Mouse (Mus musculus) midbrain, embryonic 15.5 days (tissue): ENCODE measurements at regions not wholly inside any gene's neighbourhood (a gene's known extent, or its start where the extent isn't known, plus 50 kb on each side); places are given as distances from the start of the nearest gene placed in this dataset.
A peak's percentile ranks its signal among the peaks of the same experiment; 100 is the strongest.

Experiments
- ATAC-seq: fragments of 200-750 bp; cut with Nextera tagmentation; replicated peaks from 2 replicates; pipeline ENCODE4 v1.8.0; 2017; ENCODE audit warnings: moderate TSS enrichment
- H3K27ac ChIP-seq: fragments of 300-500 bp; sonication (generic); 2 replicates; pipeline ENCODE4 v1.5.1; 2015; ENCODE audit warnings: mild to moderate bottlenecking, inconsistent platforms
- H3K27me3 ChIP-seq: fragments of 300-500 bp; sonication (generic); replicated peaks from 2 replicates; pipeline ENCODE4 v1.6.1; 2015; ENCODE audit warnings: inconsistent platforms
- H3K36me3 ChIP-seq: fragments of 300-500 bp; sonication (generic); replicated peaks from 2 replicates; pipeline ENCODE4 v1.6.1; 2015; ENCODE audit warnings: inconsistent platforms
- H3K4me1 ChIP-seq: fragments of 300-500 bp; sonication (generic); 2 replicates; pipeline ENCODE4 v1.6.1; 2015; ENCODE audit warnings: inconsistent platforms
- H3K4me2 ChIP-seq: fragments of 300-500 bp; sonication (generic); 2 replicates; pipeline ENCODE4 v1.6.1; 2015; ENCODE audit warnings: inconsistent platforms, mild to moderate bottlenecking, moderate library complexity
- H3K4me3 ChIP-seq: fragments of 300-500 bp; sonication (generic); 2 replicates; pipeline ENCODE4 v1.5.1; 2015; ENCODE audit warnings: mild to moderate bottlenecking, inconsistent platforms
- H3K9ac ChIP-seq: fragments of 300-500 bp; sonication (generic); 2 replicates; pipeline ENCODE4 v1.6.1; 2015; ENCODE audit warnings: mild to moderate bottlenecking, inconsistent platforms
- H3K9me3 ChIP-seq: fragments of 300-500 bp; sonication (generic); 2 replicates; pipeline ENCODE4 v1.6.1; 2016; ENCODE audit warnings: inconsistent platforms
- WGBS: fragments of 180-500 bp; shearing (Covaris S2); methylation state at CpG from one replicate; pipeline ENCODE4 v1.1.7; 2015; ENCODE audit warnings: mixed read lengths; 5-methylcytosine and 5-hydroxymethylcytosine counted together

GRCm38 (mm10) chr13:40605686-40606404 lies 132.3 kb downstream of the Tfap2a start:
- peak overlapping the region; percentile 60; the same call in 1 of the 2 replicates for H3K27ac ChIP-seq
- no peaks in the 10 kb centered on the region for H3K9me3 ChIP-seq
- H3K4me3 ChIP-seq = peak overlapping the region; percentile 37
- H3K9ac ChIP-seq = 0 out of 2 replicates have a peak overlapping the region, but pooled peaks have one; percentile 6
- 54% methylated on average over 16 of the region's 16 CpGs for WGBS
- H3K27me3 ChIP-seq = no peaks in the 10 kb centered on the region
- H3K4me2 ChIP-seq = peak overlapping the region; percentile 55
- H3K36me3 ChIP-seq = no peaks in the 10 kb centered on the region
- H3K4me1 ChIP-seq = peaks cover 12% of the 10 kb centered on the region; the same call in 1 of the 2 replicates
- ATAC-seq = peak; percentile 66

DNA sequence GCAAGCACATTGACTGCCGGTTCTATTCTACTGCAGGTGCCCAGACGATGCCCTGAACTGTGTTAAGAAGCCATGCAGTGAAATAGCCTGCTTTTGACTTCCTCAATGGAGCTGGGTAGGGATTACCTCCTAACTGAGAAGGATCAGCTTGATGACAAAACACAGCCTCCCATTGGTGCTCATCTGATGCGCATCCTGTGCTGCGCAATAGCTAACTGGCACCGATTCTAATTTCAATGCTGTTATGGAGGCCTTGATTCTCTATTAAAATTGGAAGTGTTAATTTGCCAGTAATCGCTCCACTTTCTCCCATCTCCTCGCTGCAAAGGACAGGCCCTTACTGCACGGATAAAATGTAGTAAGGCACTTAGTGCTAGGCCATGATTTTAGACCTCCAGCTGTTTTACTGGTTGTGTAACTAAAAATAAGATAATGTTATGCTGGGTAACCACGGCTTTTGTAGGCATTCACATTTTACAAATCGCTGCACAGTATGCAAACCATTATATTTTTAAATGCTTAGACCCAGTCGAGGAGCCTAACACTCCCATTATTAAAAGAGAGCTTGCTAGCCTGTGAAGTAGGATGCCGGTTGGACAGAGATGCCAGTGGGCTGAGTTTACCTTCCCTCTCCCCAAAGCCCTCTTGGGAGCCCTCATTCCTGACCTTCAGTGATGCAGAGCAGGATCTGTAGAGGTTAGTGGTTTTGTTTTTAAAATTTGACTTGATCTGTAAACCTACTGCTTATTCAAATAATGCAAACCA lies 163.0 kb downstream of the Tfap2a start:
- Histone ChIP-seq H3K27me3 (no peaks in the 10 kb centered on the region), H3K27ac (no peak overlapping the region), H3K4me2 (no peak overlapping the region), H3K9me3 (no peaks in the 10 kb centered on the region), H3K4me3 (no peak overlapping the region), H3K9ac (no peak overlapping the region), H3K4me1 (no peaks in the 10 kb centered on the region), H3K36me3 (no peaks in the 10 kb centered on the region)
- WGBS = 64% methylated on average over 12 of the region's 12 CpGs
- ATAC-seq = no peak

GRCm38 (mm10) chr13:40569461-40569860 lies 168.7 kb downstream of the Tfap2a start:
- Histone ChIP-seq H3K4me1 (no peaks in the 10 kb centered on the region), H3K27ac (no peak overlapping the region), H3K9me3 (no peaks in the 10 kb centered on the region), H3K4me3 (no peak overlapping the region), H3K36me3 (no peaks in the 10 kb centered on the region), H3K27me3 (no peaks in the 10 kb centered on the region), H3K4me2 (no peak overlapping the region), H3K9ac (no peak overlapping the region)
- no peak for ATAC-seq
- 50% methylated on average over 5 of the region's 5 CpGs for WGBS

DNA sequence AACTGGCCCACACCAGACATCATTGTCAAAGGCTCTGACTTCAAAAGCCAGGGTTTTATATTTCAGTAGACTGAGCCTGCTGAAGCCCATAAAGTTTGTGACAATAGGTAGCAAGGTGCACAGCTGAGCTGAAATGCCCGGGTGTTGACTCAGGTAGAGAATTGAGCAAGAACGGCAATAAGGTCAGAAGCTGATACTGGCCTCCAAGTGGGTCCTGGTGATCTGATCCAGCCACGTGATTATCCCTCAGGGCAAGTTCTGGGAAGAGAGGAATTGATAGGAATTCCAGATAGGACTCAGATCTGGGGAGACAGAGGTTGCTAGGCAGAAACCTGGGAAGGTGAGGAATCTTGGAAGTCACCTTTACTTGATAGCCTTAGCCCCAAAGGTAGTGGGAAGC lies 170.4 kb downstream of the Tfap2a start:
- ATAC-seq = no peak
- H3K9me3 ChIP-seq = no peaks in the 10 kb centered on the region
- H3K27me3 ChIP-seq = no peaks in the 10 kb centered on the region
- 86% methylated on average over 3 of the region's 3 CpGs for WGBS
- H3K27ac ChIP-seq = no peak overlapping the region
- H3K9ac ChIP-seq = no peak overlapping the region
- H3K4me2 ChIP-seq = no peak overlapping the region
- no peak overlapping the region for H3K4me3 ChIP-seq
- no peaks in the 10 kb centered on the region for H3K36me3 ChIP-seq
- H3K4me1 ChIP-seq = no peaks in the 10 kb centered on the region

DNA sequence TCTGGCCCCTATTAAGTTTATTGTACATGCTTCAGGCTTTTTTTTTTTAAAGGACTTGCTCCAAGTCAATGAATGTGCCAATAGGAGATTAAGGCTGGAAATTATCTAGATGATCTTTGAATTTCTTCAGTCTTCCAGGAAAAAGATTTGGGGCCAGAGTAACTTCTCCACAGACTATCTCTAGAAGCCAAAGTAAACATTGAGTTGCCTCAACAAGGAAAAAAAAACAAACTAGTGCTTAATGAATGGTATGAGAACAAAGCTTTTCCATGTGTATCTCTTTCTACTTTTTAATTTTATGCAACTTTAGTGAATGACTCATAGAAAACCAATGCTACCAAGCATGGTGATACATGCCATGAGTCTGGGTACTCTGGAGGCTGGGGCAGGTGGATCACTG lies 173.8 kb downstream of the Tfap2a start:
- H3K4me2 ChIP-seq = no peak overlapping the region
- H3K36me3 ChIP-seq = no peaks in the 10 kb centered on the region
- no peaks in the 10 kb centered on the region for H3K9me3 ChIP-seq
- ATAC-seq = no peak
- no peak overlapping the region for H3K4me3 ChIP-seq
- no peaks in the 10 kb centered on the region for H3K4me1 ChIP-seq
- no peak overlapping the region for H3K9ac ChIP-seq
- no peaks in the 10 kb centered on the region for H3K27me3 ChIP-seq
- H3K27ac ChIP-seq = no peak overlapping the region

DNA sequence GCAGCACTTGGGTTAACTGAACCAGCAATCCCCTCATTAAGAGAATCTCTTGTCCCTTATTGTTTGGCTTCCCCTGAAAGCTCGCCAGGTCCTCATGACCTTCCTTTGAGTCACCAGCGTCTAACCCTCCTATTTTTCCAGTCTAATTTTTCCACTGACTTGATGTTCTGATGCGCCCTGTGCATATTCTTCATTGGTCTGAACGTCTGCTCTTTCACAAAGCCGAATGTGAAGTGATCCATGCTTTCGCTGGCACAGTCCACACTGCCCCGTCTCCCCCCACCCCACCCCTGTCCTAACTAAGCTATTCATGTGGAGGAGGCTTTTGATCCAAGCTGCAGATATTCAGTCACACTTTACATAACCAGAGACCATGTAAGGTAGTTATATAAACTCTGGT lies 183.8 kb downstream of the Tfap2a start:
- no peaks in the 10 kb centered on the region for H3K9me3 ChIP-seq
- WGBS = 57% methylated on average over 7 of the region's 7 CpGs
- H3K36me3 ChIP-seq = no peaks in the 10 kb centered on the region
- H3K4me1 ChIP-seq = no peaks in the 10 kb centered on the region
- no peaks in the 10 kb centered on the region for H3K27me3 ChIP-seq
- H3K9ac ChIP-seq = no peak overlapping the region
- no peak overlapping the region for H3K4me2 ChIP-seq
- ATAC-seq = no peak
- no peak overlapping the region for H3K27ac ChIP-seq
- no peak overlapping the region for H3K4me3 ChIP-seq

DNA sequence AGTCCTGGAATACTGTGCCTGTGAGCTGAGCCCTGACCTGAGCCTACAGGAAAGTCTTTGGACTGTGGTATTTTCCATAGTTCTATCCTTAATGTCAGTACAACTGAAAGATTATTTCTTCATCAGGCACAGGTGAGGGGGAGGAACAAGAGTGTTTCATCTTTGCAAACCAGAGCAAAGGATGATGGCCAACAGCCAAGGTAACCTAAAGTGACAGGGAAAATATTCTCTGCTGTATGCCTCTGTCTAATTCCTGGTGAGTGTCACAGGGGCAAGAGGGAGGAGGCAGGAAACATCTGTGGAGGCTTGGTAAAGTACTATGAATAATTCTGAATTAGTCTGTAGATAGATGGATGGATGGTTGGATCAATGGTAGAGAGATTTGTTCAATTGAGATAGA lies 164.3 kb upstream of the Ofcc1 start:
- no peak overlapping the region for H3K27ac ChIP-seq
- H3K27me3 ChIP-seq = no peaks in the 10 kb centered on the region
- no peaks in the 10 kb centered on the region for H3K4me1 ChIP-seq
- no peak overlapping the region for H3K4me3 ChIP-seq
- H3K4me2 ChIP-seq = no peak overlapping the region
- no peak for ATAC-seq
- no peak overlapping the region for H3K9ac ChIP-seq
- no peaks in the 10 kb centered on the region for H3K36me3 ChIP-seq
- H3K9me3 ChIP-seq = no peaks in the 10 kb centered on the region

GRCm38 (mm10) chr13:40523115-40523514 lies 161.9 kb upstream of the Ofcc1 start:
- Histone ChIP-seq H3K9ac (no peak overlapping the region), H3K9me3 (no peaks in the 10 kb centered on the region), H3K4me1 (no peaks in the 10 kb centered on the region), H3K4me2 (no peak overlapping the region), H3K27me3 (no peaks in the 10 kb centered on the region), H3K36me3 (no peaks in the 10 kb centered on the region), H3K27ac (no peak overlapping the region), H3K4me3 (no peak overlapping the region)
- 70% methylated on average over 2 of the region's 2 CpGs for WGBS
- no peak for ATAC-seq

- no peak overlapping the region for H3K27ac ChIP-seq
- H3K9me3 ChIP-seq = no peaks in the 10 kb centered on the region
- H3K4me1 ChIP-seq = no peaks in the 10 kb centered on the region
- H3K9ac ChIP-seq = no peak overlapping the region
- WGBS = 64% methylated on average over 4 of the region's 4 CpGs
- no peaks in the 10 kb centered on the region for H3K36me3 ChIP-seq
- no peak overlapping the region for H3K4me2 ChIP-seq
- no peak for ATAC-seq
- H3K27me3 ChIP-seq = no peaks in the 10 kb centered on the region
- H3K4me3 ChIP-seq = no peak overlapping the region
These were observed 156.9 kb upstream of the Ofcc1 start for GRCm38 (mm10) chr13:40518180-40518579.

DNA sequence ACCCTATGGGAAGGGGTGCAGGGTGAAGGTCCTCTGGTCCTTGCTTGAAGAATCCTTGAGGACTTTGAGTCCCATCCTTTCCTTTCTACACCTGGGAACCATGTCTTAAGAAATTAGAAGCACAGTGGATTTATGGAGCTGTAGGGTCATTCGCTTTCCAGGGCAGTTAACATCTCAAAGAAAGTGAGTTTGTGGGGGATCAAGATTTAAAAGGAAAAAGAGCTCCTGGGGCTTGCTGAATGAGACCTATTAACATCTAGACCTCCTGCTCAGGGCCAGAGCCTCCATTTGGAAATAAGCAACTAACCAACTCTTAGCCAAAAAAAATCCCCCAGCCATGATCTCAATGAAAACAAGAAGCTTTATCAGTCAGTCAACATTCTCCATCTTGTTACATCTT lies 148.0 kb upstream of the Ofcc1 start:
- no peaks in the 10 kb centered on the region for H3K36me3 ChIP-seq
- H3K4me1 ChIP-seq = no peaks in the 10 kb centered on the region
- H3K27ac ChIP-seq = no peak overlapping the region
- H3K27me3 ChIP-seq = no peaks in the 10 kb centered on the region
- no peak overlapping the region for H3K4me3 ChIP-seq
- 53% methylated on average over 1 of the region's 1 CpGs for WGBS
- no peaks in the 10 kb centered on the region for H3K9me3 ChIP-seq
- H3K4me2 ChIP-seq = no peak overlapping the region
- H3K9ac ChIP-seq = no peak overlapping the region
- no peak for ATAC-seq

GRCm38 (mm10) chr13:40480830-40481229 lies 119.6 kb upstream of the Ofcc1 start:
- no peaks in the 10 kb centered on the region for H3K27me3 ChIP-seq
- H3K27ac ChIP-seq = no peak overlapping the region
- no peak overlapping the region for H3K9ac ChIP-seq
- H3K9me3 ChIP-seq = no peaks in the 10 kb centered on the region
- no peak overlapping the region for H3K4me3 ChIP-seq
- peak; percentile 72 for ATAC-seq
- peaks cover 4% of the 10 kb centered on the region; the same call in 1 of the 2 replicates for H3K4me1 ChIP-seq
- WGBS = 28% methylated on average over 7 of the region's 7 CpGs
- no peak overlapping the region for H3K4me2 ChIP-seq
- no peaks in the 10 kb centered on the region for H3K36me3 ChIP-seq

DNA sequence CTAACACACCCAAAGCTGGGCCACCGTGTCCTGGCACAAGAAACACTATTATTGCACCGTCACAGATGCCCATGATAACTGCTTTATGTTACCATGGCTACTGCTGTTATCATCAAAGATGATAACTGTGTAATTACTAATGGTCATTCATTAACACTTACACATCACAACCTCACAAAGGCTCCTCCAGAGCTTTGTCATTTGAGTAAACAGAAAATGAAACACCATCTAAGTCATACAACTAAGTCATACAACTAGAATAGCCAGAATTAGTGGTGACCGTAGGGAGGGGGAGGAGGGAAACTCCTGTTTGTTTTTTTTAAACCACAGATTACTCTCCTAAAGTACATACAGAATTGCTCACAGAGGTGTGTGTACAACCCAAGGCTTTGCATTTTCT lies 111.4 kb upstream of the Ofcc1 start:
- Histone ChIP-seq H3K4me3 (no peak overlapping the region), H3K27ac (no peak overlapping the region), H3K9me3 (no peaks in the 10 kb centered on the region), H3K36me3 (no peaks in the 10 kb centered on the region), H3K4me2 (no peak overlapping the region), H3K27me3 (no peaks in the 10 kb centered on the region), H3K4me1 (no peaks in the 10 kb centered on the region), H3K9ac (no peak overlapping the region)
- WGBS = 81% methylated on average over 3 of the region's 3 CpGs
- no peak for ATAC-seq

GRCm38 (mm10) chr13:40469162-40469561 lies 107.9 kb upstream of the Ofcc1 start:
- Histone ChIP-seq H3K9me3 (no peaks in the 10 kb centered on the region), H3K4me2 (no peak overlapping the region), H3K9ac (no peak overlapping the region), H3K4me3 (no peak overlapping the region), H3K27me3 (no peaks in the 10 kb centered on the region), H3K4me1 (no peaks in the 10 kb centered on the region), H3K27ac (no peak overlapping the region), H3K36me3 (no peaks in the 10 kb centered on the region)
- no peak for ATAC-seq
- WGBS = 94% methylated on average over 7 of the region's 7 CpGs
